Mouse (Mus musculus): ENCODE measurements around the gene Adamts9. TPM values are rescaled to one million over a fixed set of nuclear protein-coding genes. Genes with fewer than 3 reads are reported as not detected.

Adamts9 gene
- polyA plus RNA-seq, 1 experiment from 2014 or later: 22.8 TPM

- no peaks in the 10 kb centered on the region for H3K9me3 ChIP-seq (replicated peaks; ENCODE audit: control insufficient read depth, low read length)
Observed at GRCm38 (mm10) chr6:92831106-92831505, 112.2 kb downstream of the Adamts9 start.

GRCm38 (mm10) chr6:92829148-92829547 is 114.1 kb downstream of the Adamts9 start:
- Histone ChIP-seq H3K9me3 (replicated peaks; ENCODE audit: control insufficient read depth, low read length) (no peaks in the 10 kb centered on the region), H3K4me3 (replicated peaks; ENCODE audit: low read length) (no peak overlapping the region), H3K36me3 (ENCODE audit: control insufficient read depth, insufficient read depth, low read length) (no peaks in the 10 kb centered on the region), H3K27me3 (ENCODE audit: control insufficient read depth, insufficient read depth, low read length) (no peaks in the 10 kb centered on the region), H3K9ac (ENCODE audit: low read length) (no peak overlapping the region), H3K4me1 (ENCODE audit: control insufficient read depth, insufficient read depth, low read length) (peaks cover 9% of the 10 kb centered on the region; the same call in 1 of the 2 replicates), H3K27ac (ENCODE audit: low read length) (no peak overlapping the region), H3K4me2 (ENCODE audit: low read depth, low read length) (no peak overlapping the region)
- no peak for ATAC-seq (ENCODE audit: insufficient read depth, low FRiP score)
- 94% methylated on average over 2 of the region's 2 CpGs for WGBS

More at GRCm38 (mm10) chr6:92831106-92831505, 112.2 kb downstream of the Adamts9 start:
- no peak overlapping the region for H3K9ac ChIP-seq (ENCODE audit: low read length)
- WGBS: 81% methylated on average over 2 of the region's 2 CpGs
- no peak overlapping the region for H3K4me2 ChIP-seq (ENCODE audit: low read depth, low read length)
- H3K36me3 ChIP-seq (ENCODE audit: control insufficient read depth, insufficient read depth, low read length): no peaks in the 10 kb centered on the region
- peaks cover 9% of the 10 kb centered on the region; the same call in 1 of the 2 replicates for H3K4me1 ChIP-seq (ENCODE audit: control insufficient read depth, insufficient read depth, low read length)
- H3K4me3 ChIP-seq (replicated peaks; ENCODE audit: low read length): no peak overlapping the region
- no peaks in the 10 kb centered on the region for H3K27me3 ChIP-seq (ENCODE audit: control insufficient read depth, insufficient read depth, low read length)
- H3K27ac ChIP-seq (ENCODE audit: low read length): no peak overlapping the region
- ATAC-seq (ENCODE audit: insufficient read depth, low FRiP score): no peak

GRCm38 (mm10) chr6:92827360-92827759 is 115.9 kb downstream of the Adamts9 start:
- WGBS: 39% methylated on average over 5 of the region's 5 CpGs
- Histone ChIP-seq H3K4me2 (ENCODE audit: low read depth, low read length) (no peak overlapping the region), H3K9me3 (replicated peaks; ENCODE audit: control insufficient read depth, low read length) (no peaks in the 10 kb centered on the region), H3K36me3 (ENCODE audit: control insufficient read depth, insufficient read depth, low read length) (no peaks in the 10 kb centered on the region), H3K9ac (ENCODE audit: low read length) (no peak overlapping the region), H3K4me3 (replicated peaks; ENCODE audit: low read length) (no peak overlapping the region), H3K27ac (ENCODE audit: low read length) (no peak overlapping the region), H3K4me1 (ENCODE audit: control insufficient read depth, insufficient read depth, low read length) (peaks cover 9% of the 10 kb centered on the region; the same call in 1 of the 2 replicates), H3K27me3 (ENCODE audit: control insufficient read depth, insufficient read depth, low read length) (no peaks in the 10 kb centered on the region)
- ATAC-seq (ENCODE audit: insufficient read depth, low FRiP score): no peak

- no peak for ATAC-seq (ENCODE audit: insufficient read depth, low FRiP score)
- Histone ChIP-seq H3K9me3 (replicated peaks; ENCODE audit: control insufficient read depth, low read length) (no peaks in the 10 kb centered on the region), H3K4me2 (ENCODE audit: low read depth, low read length) (no peak overlapping the region), H3K9ac (ENCODE audit: low read length) (no peak overlapping the region), H3K4me3 (replicated peaks; ENCODE audit: low read length) (no peak overlapping the region), H3K4me1 (ENCODE audit: control insufficient read depth, insufficient read depth, low read length) (peaks cover 9% of the 10 kb centered on the region; the same call in 1 of the 2 replicates), H3K36me3 (ENCODE audit: control insufficient read depth, insufficient read depth, low read length) (no peaks in the 10 kb centered on the region), H3K27ac (ENCODE audit: low read length) (no peak overlapping the region), H3K27me3 (ENCODE audit: control insufficient read depth, insufficient read depth, low read length) (no peaks in the 10 kb centered on the region)
- WGBS: 69% methylated on average over 5 of the region's 5 CpGs
Observed at GRCm38 (mm10) chr6:92826561-92826960, 116.7 kb downstream of the Adamts9 start.

GRCm38 (mm10) chr6:92823991-92824390 is 119.3 kb downstream of the Adamts9 start:
- no peak overlapping the region for H3K4me2 ChIP-seq (ENCODE audit: low read depth, low read length)
- WGBS: 84% methylated on average over 7 of the region's 7 CpGs
- peaks cover 9% of the 10 kb centered on the region; the same call in 1 of the 2 replicates for H3K4me1 ChIP-seq (ENCODE audit: control insufficient read depth, insufficient read depth, low read length)
- no peaks in the 10 kb centered on the region for H3K27me3 ChIP-seq (ENCODE audit: control insufficient read depth, insufficient read depth, low read length)
- H3K9me3 ChIP-seq (replicated peaks; ENCODE audit: control insufficient read depth, low read length): no peaks in the 10 kb centered on the region
- H3K27ac ChIP-seq (ENCODE audit: low read length): no peak overlapping the region
- H3K9ac ChIP-seq (ENCODE audit: low read length): no peak overlapping the region
- no peaks in the 10 kb centered on the region for H3K36me3 ChIP-seq (ENCODE audit: control insufficient read depth, insufficient read depth, low read length)
- no peak for ATAC-seq (ENCODE audit: insufficient read depth, low FRiP score)
- H3K4me3 ChIP-seq (replicated peaks; ENCODE audit: low read length): no peak overlapping the region

- H3K9me3 ChIP-seq (replicated peaks; ENCODE audit: control insufficient read depth, low read length): no peaks in the 10 kb centered on the region
- no peaks in the 10 kb centered on the region for H3K27me3 ChIP-seq (ENCODE audit: control insufficient read depth, insufficient read depth, low read length)
- no peak overlapping the region for H3K4me2 ChIP-seq (ENCODE audit: low read depth, low read length)
- peaks cover under 1% of the 10 kb centered on the region; the same call in 1 of the 2 replicates for H3K4me1 ChIP-seq (ENCODE audit: control insufficient read depth, insufficient read depth, low read length)
- no peak overlapping the region for H3K4me3 ChIP-seq (replicated peaks; ENCODE audit: low read length)
- no peaks in the 10 kb centered on the region for H3K36me3 ChIP-seq (ENCODE audit: control insufficient read depth, insufficient read depth, low read length)
- no peak overlapping the region for H3K27ac ChIP-seq (ENCODE audit: low read length)
- no peak overlapping the region for H3K9ac ChIP-seq (ENCODE audit: low read length)
- no peak for ATAC-seq (ENCODE audit: insufficient read depth, low FRiP score)
- WGBS: 67% methylated on average over 6 of the region's 6 CpGs
Observed at GRCm38 (mm10) chr6:92822006-92822405, 121.3 kb downstream of the Adamts9 start.

- ATAC-seq (ENCODE audit: insufficient read depth, low FRiP score): no peak
- H3K27ac ChIP-seq (ENCODE audit: low read length): no peak overlapping the region
Observed at GRCm38 (mm10) chr6:92821606-92822005, 121.7 kb downstream of the Adamts9 start.

GRCm38 (mm10) chr6:92817661-92818060 is 125.6 kb downstream of the Adamts9 start:
- Histone ChIP-seq H3K27me3 (ENCODE audit: control insufficient read depth, insufficient read depth, low read length) (no peaks in the 10 kb centered on the region), H3K4me2 (ENCODE audit: low read depth, low read length) (no peak overlapping the region), H3K27ac (ENCODE audit: low read length) (no peak overlapping the region), H3K9me3 (replicated peaks; ENCODE audit: control insufficient read depth, low read length) (no peaks in the 10 kb centered on the region), H3K4me3 (replicated peaks; ENCODE audit: low read length) (no peak overlapping the region), H3K9ac (ENCODE audit: low read length) (no peak overlapping the region), H3K4me1 (ENCODE audit: control insufficient read depth, insufficient read depth, low read length) (peaks cover 8% of the 10 kb centered on the region; the same call in 1 of the 2 replicates), H3K36me3 (ENCODE audit: control insufficient read depth, insufficient read depth, low read length) (no peaks in the 10 kb centered on the region)
- WGBS: 74% methylated on average over 8 of the region's 8 CpGs
- no peak for ATAC-seq (ENCODE audit: insufficient read depth, low FRiP score)

More at GRCm38 (mm10) chr6:92821606-92822005, 121.7 kb downstream of the Adamts9 start:
- 78% methylated on average over 5 of the region's 5 CpGs for WGBS
- Histone ChIP-seq H3K9me3 (replicated peaks; ENCODE audit: control insufficient read depth, low read length) (no peaks in the 10 kb centered on the region), H3K4me1 (ENCODE audit: control insufficient read depth, insufficient read depth, low read length) (0 out of 2 replicates have a peak, but pooled peaks cover 2% of the 10 kb centered on the region), H3K36me3 (ENCODE audit: control insufficient read depth, insufficient read depth, low read length) (no peaks in the 10 kb centered on the region), H3K4me3 (replicated peaks; ENCODE audit: low read length) (no peak overlapping the region), H3K4me2 (ENCODE audit: low read depth, low read length) (no peak overlapping the region), H3K9ac (ENCODE audit: low read length) (no peak overlapping the region), H3K27me3 (ENCODE audit: control insufficient read depth, insufficient read depth, low read length) (no peaks in the 10 kb centered on the region)

- peaks cover 8% of the 10 kb centered on the region; the same call in 1 of the 2 replicates for H3K4me1 ChIP-seq (ENCODE audit: control insufficient read depth, insufficient read depth, low read length)
- peak within 1 kb of the TSS; percentile 28 for H3K4me2 ChIP-seq (ENCODE audit: low read depth, low read length)
- H3K4me3 ChIP-seq (replicated peaks; ENCODE audit: low read length): no peak within 1 kb of the TSS
- no peaks in the 10 kb centered on the region for H3K27me3 ChIP-seq (ENCODE audit: control insufficient read depth, insufficient read depth, low read length)
- 24% methylated on average over 8 of the region's 8 CpGs for WGBS
- no peak for ATAC-seq (ENCODE audit: insufficient read depth, low FRiP score)
- H3K27ac ChIP-seq (ENCODE audit: low read length): no peak within 1 kb of the TSS
- no peak within 1 kb of the TSS for H3K9ac ChIP-seq (ENCODE audit: low read length)
- no peaks in the 10 kb centered on the region for H3K9me3 ChIP-seq (replicated peaks; ENCODE audit: control insufficient read depth, low read length)
- no peaks in the 10 kb centered on the region for H3K36me3 ChIP-seq (ENCODE audit: control insufficient read depth, insufficient read depth, low read length)
Observed at GRCm38 (mm10) chr6:92816311-92816751, 127.0 kb downstream of the Adamts9 start, which contains the start of gene A730049H05Rik. TSS of gene A730049H05Rik (plus strand) at chr6:92816478.

Data from stomach, embryonic 16.5 days (tissue).